Mouse (Mus musculus): ENCODE results near the gene Rbm47.

DNA sequence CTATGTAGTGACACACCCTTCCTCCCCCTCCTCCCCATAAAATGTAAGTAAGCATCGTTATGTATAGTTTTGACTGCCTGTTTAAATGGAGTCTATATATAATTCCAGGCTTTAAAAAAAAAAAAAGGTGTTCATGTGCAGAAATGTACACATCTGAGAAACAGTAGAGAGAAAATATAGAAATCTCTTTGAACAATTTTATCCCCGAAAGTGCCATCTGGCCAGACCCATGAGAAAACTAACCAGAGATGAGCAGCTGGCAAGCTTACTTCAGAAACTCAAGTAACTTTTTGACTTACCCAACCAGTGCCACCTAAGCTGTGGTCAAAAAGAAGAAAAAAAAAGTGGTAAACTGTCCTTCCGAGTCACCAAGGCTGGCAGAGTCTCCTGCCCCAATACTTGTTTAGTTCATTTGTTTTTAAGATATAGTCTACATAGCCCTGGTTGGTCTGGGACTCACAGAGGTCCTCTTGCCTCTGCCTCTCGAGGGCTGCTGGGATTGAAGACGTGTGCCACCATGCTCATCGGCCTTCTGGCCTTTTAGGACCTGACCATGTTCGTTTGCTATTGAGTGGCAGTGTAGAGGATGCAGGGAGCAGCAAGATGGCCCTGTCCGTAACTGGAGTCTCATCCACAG is 4.3 kb downstream of the Rbm47 start:
- TF ChIP-seq GATA1 (IDR thresholded peaks at IDR 0.05; ENCODE audit: low read length): no peak
- no peak for TF ChIP-seq TAL1 (IDR thresholded peaks at IDR 0.05; ENCODE audit: low read length)
